Mouse (Mus musculus) heart, embryonic 10.5 days (tissue): ENCODE data around the gene Sgpp2. TPM values are rescaled to one million over a fixed set of nuclear protein-coding genes. Genes with fewer than 3 reads are reported as not detected.

Experiments used
- DNase-seq: peaks from one replicate; pipeline ENCODE4 v3.0.0-alpha.2; 2017; ENCODE audit warnings: low spot score
- H3K27ac ChIP-seq: fragments of 300-500 bp; sonication (generic); 2 replicates; pipeline ENCODE4 v1.5.1; 2016; ENCODE audit warnings: mild to moderate bottlenecking
- H3K27me3 ChIP-seq: fragments of 300-500 bp; sonication (generic); 2 replicates; pipeline ENCODE4 v1.6.1; 2016; ENCODE audit warnings: mild to moderate bottlenecking; ENCODE audit not compliant: poor library complexity, insufficient read depth, severe bottlenecking
- H3K36me3 ChIP-seq: fragments of 300-500 bp; sonication (generic); 2 replicates; pipeline ENCODE4 v1.6.1; 2016; ENCODE audit warnings: mild to moderate bottlenecking, moderate library complexity
- H3K4me1 ChIP-seq: fragments of 300-500 bp; sonication (generic); 2 replicates; pipeline ENCODE4 v1.6.1; 2016; ENCODE audit warnings: mild to moderate bottlenecking
- H3K4me3 ChIP-seq: fragments of 300-500 bp; sonication (generic); 2 replicates; pipeline ENCODE4 v1.5.1; 2016; ENCODE audit warnings: mild to moderate bottlenecking, moderate library complexity
- H3K9me3 ChIP-seq: fragments of 300-500 bp; sonication (generic); 2 replicates; pipeline ENCODE4 v1.6.1; 2016; ENCODE audit warnings: mild to moderate bottlenecking, moderate library complexity
- WGBS: fragments of 180-500 bp; shearing (Covaris S2); methylation state at CpG from one replicate; pipeline ENCODE4 v1.1.7; 2016; 5-methylcytosine and 5-hydroxymethylcytosine counted together
- polyA plus RNA-seq: library from polyadenylated mRNA; unstranded; fragments of >200 nt; fragmentation: Nextera tagmentation; extraction: Ambion mirVana; gene quantifications from 2 replicates; pipeline ENCODE4 v1.2.1, GENCODE M21; 2016

The Sgpp2 gene
- polyA plus RNA-seq, 1 experiment from 2014 or later: 0.65 TPM

DNA sequence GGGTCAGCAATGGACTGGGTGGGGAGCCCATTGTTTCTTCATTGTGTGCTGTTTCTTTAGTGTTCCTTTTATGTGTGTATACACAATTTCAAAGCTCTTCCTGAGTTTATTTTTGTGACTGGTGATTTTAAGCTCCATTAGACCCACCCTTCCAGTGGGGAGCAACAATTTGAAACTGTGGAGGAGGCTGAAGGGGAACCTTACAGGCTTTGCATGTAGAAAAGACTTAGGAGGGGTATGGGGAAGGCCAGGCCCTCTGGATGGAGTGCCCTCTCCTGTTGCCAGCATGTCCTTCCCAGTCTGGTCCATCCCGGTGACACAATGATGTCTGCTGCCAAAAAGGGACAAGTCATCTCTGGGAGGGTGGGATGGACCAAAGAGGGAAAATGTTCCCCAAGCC lies 39.1 kb downstream of the Sgpp2 start:
- peaks cover 4% of the 10 kb centered on the region; the same call in 1 of the 2 replicates for H3K4me1 ChIP-seq
- H3K4me3 ChIP-seq: no peak overlapping the region
- no peaks in the 10 kb centered on the region for H3K9me3 ChIP-seq
- peak; percentile 16 for DNase-seq
- no peaks in the 10 kb centered on the region for H3K36me3 ChIP-seq
- peaks cover 5% of the 10 kb centered on the region; the same call in 1 of the 2 replicates for H3K27me3 ChIP-seq
- H3K27ac ChIP-seq: no peak overlapping the region
- WGBS: 83% methylated on average over 1 of the region's 1 CpGs

DNA sequence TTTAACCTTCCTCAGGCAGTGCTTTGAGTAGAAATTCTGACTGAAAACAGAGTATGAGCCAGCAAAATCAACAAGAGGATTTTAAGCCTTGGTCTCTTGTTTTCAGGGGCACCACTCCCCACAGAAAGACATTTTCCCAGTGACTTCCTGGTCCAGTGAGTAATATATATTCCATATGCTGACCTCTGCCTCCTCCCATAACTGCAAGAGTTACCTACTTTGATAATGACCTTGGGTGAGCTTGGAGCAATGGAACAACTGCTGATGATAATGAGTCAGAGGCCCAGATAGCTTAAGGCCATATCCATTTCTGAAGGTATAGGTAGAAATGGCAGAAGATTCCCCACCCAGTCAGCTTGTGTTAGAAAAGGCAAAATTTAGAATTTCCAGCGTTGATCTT lies 43.1 kb downstream of the Sgpp2 start:
- 77% methylated on average over 1 of the region's 1 CpGs for WGBS
- peaks cover 11% of the 10 kb centered on the region; the same call in 1 of the 2 replicates for H3K4me1 ChIP-seq
- peaks cover 4% of the 10 kb centered on the region; the same call in 1 of the 2 replicates for H3K27me3 ChIP-seq
- H3K27ac ChIP-seq: no peak overlapping the region
- H3K4me3 ChIP-seq: no peak overlapping the region
- DNase-seq: no peak
- no peaks in the 10 kb centered on the region for H3K36me3 ChIP-seq
- no peaks in the 10 kb centered on the region for H3K9me3 ChIP-seq

DNA sequence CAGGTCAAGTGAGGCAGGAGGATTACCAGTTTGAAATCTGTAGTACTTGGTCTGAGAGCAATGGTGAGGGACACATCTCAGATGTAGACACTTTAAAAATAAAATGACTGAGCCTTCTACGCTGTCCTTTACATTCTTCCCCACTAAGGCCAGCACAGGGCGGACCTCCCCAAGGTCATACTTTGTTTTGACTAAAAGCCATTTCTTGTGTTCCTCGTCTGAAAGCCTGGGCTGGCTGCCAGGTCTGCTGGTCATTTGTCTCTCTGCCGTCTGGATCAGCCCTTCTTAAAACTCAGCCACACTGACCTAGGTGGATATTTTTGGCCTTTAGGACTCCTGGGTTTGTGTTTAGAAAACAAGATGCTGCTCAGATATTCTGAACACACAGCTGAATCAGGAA lies 45.0 kb downstream of the Sgpp2 start:
- H3K9me3 ChIP-seq: no peaks in the 10 kb centered on the region
- H3K4me1 ChIP-seq: peaks cover 11% of the 10 kb centered on the region; the same call in 1 of the 2 replicates
- H3K27ac ChIP-seq: peak overlapping the region; percentile 29; the same call in 1 of the 2 replicates
- no peak overlapping the region for H3K4me3 ChIP-seq
- WGBS: 30% methylated on average over 4 of the region's 4 CpGs
- DNase-seq: no peak
- no peaks in the 10 kb centered on the region for H3K27me3 ChIP-seq
- no peaks in the 10 kb centered on the region for H3K36me3 ChIP-seq

DNA sequence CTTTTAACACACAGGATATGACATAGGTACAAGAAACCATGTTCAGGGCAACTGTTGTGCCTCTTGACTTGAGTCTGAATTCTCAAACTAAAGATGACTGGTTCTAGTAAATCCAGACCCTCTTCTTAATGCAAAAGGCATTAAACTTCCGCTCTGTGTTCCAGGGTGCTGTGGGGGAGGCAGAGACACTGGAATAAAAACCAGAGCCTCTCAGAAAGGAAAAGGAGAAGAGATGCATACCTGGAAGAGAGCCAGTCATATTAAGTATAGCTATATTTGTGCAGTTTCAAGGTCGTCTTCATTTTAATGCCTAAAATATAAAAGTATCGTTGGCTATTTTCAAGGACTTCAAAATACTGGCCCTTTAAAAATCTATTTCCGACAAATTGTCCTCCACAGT lies 47.3 kb downstream of the Sgpp2 start:
- H3K27ac ChIP-seq: no peak overlapping the region
- peaks cover 7% of the 10 kb centered on the region; the same call in 1 of the 2 replicates for H3K4me1 ChIP-seq
- H3K9me3 ChIP-seq: no peaks in the 10 kb centered on the region
- WGBS: 80% methylated on average over 4 of the region's 4 CpGs
- H3K36me3 ChIP-seq: no peaks in the 10 kb centered on the region
- no peaks in the 10 kb centered on the region for H3K27me3 ChIP-seq
- DNase-seq: no peak
- H3K4me3 ChIP-seq: no peak overlapping the region

DNA sequence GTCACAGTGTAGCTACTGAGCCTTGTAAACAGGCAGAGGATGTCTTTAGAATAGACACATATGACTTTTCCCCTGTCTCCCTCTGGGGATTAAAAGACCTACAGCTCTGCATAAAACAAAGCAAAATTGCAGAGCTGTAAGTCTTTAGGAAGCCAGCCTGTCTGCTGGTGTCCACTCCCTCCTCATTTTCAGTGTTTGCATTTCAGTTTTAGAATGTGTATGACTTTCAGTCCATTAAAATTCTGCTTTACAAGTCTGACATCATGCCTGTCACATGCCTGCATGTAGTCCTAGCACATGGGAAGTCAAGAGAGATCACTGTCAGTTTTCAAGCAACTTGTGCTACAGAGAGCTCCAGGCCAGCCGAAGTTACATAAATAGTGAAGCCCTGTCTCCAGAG lies 47.7 kb downstream of the Sgpp2 start:
- Histone ChIP-seq H3K9me3 (no peaks in the 10 kb centered on the region), H3K4me1 (peaks cover 7% of the 10 kb centered on the region; the same call in 1 of the 2 replicates), H3K27ac (no peak overlapping the region), H3K27me3 (no peaks in the 10 kb centered on the region), H3K4me3 (no peak overlapping the region), H3K36me3 (no peaks in the 10 kb centered on the region)
- WGBS: 69% methylated on average over 1 of the region's 1 CpGs
- no peak for DNase-seq

DNA sequence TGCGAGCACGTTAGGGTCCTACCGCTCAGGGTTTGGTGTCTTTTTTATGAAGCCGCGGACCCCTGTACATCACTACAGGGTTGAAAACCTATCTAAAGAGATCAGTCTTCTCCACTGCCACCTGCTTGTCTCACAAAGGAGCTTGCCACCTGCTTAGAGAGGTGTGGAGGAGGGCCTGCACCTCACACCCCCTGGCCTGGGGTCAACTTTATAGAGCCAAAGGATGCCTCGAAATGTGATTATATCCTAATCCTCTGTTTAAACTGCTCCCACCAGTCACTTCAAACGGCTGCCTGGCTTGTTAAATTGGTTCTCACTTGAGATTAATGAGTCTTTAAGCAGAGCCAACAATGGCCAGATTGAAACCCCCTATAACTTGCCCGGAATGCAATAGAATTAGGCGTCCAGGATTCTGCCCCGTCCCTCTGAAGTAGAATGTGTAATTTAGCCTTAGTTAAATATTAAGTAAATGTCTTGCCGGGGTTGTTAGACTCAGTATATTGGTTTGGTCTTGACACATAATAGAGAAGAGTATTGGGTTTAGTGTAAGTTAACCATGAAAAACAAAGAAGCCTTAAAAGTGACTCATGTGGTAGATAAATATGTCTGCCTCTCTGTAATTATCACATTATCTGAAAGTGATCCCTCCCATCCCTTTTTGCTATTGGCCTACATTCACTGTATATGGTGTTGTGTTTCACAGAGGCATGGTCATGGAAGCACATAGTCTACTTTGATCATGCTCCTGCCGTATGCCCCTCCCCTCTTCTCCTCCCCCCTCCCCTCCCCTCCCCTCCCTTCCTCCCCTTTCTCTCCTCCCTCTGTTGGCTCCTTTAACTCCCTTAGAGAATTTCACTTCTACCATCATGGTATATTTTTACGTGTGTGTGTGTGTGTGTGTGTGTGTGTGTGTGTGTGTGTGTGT lies 54.1 kb downstream of the Sgpp2 start:
- 81% methylated on average over 13 of the region's 13 CpGs for WGBS
- Histone ChIP-seq H3K27ac (no peak overlapping the region), H3K4me3 (no peak overlapping the region), H3K9me3 (no peaks in the 10 kb centered on the region), H3K27me3 (0 out of 2 replicates have a peak, but pooled peaks cover 3% of the 10 kb centered on the region), H3K36me3 (no peaks in the 10 kb centered on the region), H3K4me1 (peaks cover 6% of the 10 kb centered on the region; the same call in 1 of the 2 replicates)
- DNase-seq: no peak

DNA sequence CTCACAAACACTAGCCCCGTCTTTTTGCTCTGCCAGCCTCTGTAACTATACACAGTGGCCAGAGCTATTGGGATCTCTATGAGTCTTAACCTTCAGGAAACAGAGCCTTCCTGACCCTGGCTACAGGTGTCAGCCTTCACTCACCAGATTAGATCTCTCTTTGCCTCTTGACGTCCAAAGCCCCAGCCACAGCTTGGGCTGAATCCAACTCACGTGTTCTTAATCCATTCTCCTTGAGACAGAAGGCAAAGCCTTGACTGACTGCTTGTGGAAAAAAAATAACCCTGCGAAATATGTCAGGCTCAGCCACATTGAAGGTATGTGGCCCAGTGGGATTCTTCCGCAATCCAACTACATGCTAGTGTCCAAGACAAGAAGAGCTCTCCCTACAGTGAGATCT lies 57.7 kb downstream of the Sgpp2 start:
- no peaks in the 10 kb centered on the region for H3K9me3 ChIP-seq
- H3K27ac ChIP-seq: no peak overlapping the region
- no peak for DNase-seq
- no peak overlapping the region for H3K4me3 ChIP-seq
- 58% methylated on average over 5 of the region's 5 CpGs for WGBS
- H3K27me3 ChIP-seq: 0 out of 2 replicates have a peak, but pooled peaks cover 3% of the 10 kb centered on the region
- no peaks in the 10 kb centered on the region for H3K36me3 ChIP-seq
- H3K4me1 ChIP-seq: peaks cover 22% of the 10 kb centered on the region; the same call in 1 of the 2 replicates

DNA sequence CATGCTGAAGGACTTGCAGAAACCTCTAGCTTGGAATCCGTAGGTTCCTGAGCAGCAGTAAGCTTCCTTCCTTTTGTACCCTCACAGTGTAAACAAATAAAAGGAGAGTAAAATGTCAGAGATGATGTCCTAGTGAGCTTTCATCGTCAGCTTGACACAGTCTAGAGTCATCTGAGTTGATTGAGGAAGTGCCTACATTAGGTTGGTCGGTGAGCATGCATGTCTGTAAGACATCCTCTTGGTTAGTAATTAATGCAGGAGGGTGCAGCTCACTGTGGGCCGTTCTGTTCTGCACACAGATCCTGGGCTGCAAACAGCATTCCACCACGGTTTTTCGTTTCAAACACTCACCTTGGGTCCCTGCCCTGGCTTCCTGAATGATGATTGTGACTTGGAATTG lies 60.0 kb downstream of the Sgpp2 start:
- DNase-seq: no peak
- Histone ChIP-seq H3K4me3 (no peak overlapping the region), H3K27me3 (0 out of 2 replicates have a peak, but pooled peaks cover 3% of the 10 kb centered on the region), H3K36me3 (no peaks in the 10 kb centered on the region), H3K4me1 (peaks cover 22% of the 10 kb centered on the region; the same call in 1 of the 2 replicates), H3K27ac (no peak overlapping the region), H3K9me3 (no peaks in the 10 kb centered on the region)
- 54% methylated on average over 6 of the region's 6 CpGs for whole genome bisulfite sequencing

DNA sequence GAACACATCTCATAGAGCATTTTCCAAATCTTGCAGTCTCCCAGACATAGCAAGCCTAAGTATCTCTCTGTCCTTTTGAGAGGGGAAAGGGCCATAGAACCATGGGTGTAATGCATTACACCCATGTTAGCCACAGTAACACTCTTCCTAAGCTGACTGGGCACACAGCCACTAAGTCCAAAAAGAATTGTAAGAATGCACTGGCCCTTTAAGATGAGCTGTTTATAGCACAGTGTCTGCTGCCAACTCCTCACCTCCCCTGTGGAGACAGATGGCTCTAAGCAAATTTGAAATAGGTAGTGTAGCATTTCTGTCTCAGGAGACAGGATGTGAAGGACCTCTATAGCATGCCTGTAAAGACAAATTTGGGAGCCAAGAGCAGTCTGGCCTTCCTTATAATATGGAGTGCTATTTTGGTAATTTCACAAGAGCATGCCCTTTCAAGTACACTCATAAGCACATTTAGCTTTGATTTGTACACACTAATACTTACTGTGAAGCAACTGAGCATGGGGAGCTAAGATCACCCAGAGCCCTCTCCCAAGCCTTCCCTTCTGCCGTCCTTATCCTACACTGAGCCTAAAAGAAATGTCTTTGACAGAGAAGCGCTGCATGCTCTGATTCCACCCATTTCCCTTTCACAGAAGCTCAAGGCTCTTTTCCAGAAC lies 61.6 kb downstream of the Sgpp2 start:
- no peak for DNase-seq
- Histone ChIP-seq H3K9me3 (no peaks in the 10 kb centered on the region), H3K27ac (peak overlapping the region; percentile 52; the same call in 1 of the 2 replicates), H3K36me3 (no peaks in the 10 kb centered on the region), H3K27me3 (no peaks in the 10 kb centered on the region), H3K4me3 (no peak overlapping the region), H3K4me1 (peaks cover 16% of the 10 kb centered on the region; the same call in 1 of the 2 replicates)
- 62% methylated on average over 2 of the region's 2 CpGs for WGBS

DNA sequence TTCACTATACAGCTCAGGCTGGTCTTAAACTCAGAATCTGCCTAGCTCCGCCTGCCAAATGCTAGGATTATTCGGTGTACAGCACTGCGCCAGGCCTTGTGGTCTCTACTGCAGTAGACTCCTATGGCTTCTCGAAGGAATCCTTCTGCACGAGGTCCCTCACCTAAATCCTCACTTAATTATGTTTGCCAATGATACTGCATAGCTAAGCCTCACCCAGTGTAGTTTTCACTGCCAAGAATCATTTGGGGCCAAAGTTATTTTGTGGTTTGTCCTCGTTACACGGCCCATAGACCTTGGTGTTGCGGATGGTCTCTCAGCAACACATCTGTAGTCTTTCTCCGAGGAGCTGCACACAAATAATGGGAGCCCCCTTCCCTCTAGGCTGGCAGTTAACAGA lies 62.2 kb downstream of the Sgpp2 start:
- 92% methylated on average over 9 of the region's 9 CpGs for WGBS

DNA sequence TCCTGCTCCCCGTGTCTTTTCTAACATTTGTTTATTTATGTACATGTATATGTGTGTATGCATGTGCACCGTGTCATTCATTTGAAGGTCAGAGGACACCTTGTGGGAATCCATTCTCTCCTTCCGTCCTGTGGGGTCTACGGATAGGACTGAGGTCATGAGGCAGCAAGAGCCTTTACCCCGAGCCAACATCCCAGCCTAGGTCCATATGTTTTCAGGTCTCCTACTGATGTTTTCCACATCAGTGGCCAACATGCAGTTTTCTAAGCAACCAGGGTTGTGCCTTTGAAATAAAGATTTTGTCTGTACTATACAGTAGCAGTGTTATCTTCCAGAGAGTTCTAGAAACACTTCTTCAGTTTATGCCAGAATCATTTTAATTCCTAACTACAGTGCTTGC lies 63.7 kb downstream of the Sgpp2 start:
- no peak for DNase-seq
- no peaks in the 10 kb centered on the region for H3K27me3 ChIP-seq
- H3K9me3 ChIP-seq: no peaks in the 10 kb centered on the region
- H3K4me3 ChIP-seq: no peak overlapping the region
- H3K36me3 ChIP-seq: no peaks in the 10 kb centered on the region
- 90% methylated on average over 5 of the region's 5 CpGs for WGBS
- H3K4me1 ChIP-seq: peaks cover 16% of the 10 kb centered on the region; the same call in 1 of the 2 replicates
- H3K27ac ChIP-seq: no peak overlapping the region

More for the DNA sequence above, 62.2 kb downstream of the Sgpp2 start:
- no peak overlapping the region for H3K4me3 ChIP-seq
- H3K4me1 ChIP-seq: peaks cover 16% of the 10 kb centered on the region; the same call in 1 of the 2 replicates
- H3K9me3 ChIP-seq: no peaks in the 10 kb centered on the region
- H3K27me3 ChIP-seq: no peaks in the 10 kb centered on the region
- no peaks in the 10 kb centered on the region for H3K36me3 ChIP-seq
- H3K27ac ChIP-seq: 0 out of 2 replicates have a peak overlapping the region, but pooled peaks have one; percentile 52
- no peak for DNase-seq

DNA sequence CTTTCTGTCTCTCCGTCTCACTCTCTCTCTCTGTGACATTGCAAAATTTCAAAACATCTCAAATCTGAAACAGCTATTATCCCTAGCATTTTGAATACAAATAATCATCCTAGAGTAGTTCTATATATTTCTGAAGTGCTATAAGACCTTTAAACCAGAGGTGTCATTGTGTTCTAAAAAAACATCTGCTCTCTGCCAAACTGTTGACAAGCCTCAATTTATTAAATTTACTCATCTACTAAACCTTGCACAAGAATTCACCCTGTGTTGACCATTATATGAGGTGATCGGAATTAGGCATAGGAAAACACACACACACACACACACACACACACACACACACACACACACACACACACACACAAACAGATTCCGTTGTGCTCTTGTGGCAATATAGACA lies 64.9 kb downstream of the Sgpp2 start:
- no peak overlapping the region for H3K27ac ChIP-seq
- no peak for DNase-seq
- WGBS: 86% methylated on average over 3 of the region's 3 CpGs
- H3K27me3 ChIP-seq: no peaks in the 10 kb centered on the region
- no peak overlapping the region for H3K4me3 ChIP-seq
- no peaks in the 10 kb centered on the region for H3K36me3 ChIP-seq
- H3K9me3 ChIP-seq: no peaks in the 10 kb centered on the region
- peaks cover 12% of the 10 kb centered on the region; the same call in 1 of the 2 replicates for H3K4me1 ChIP-seq

DNA sequence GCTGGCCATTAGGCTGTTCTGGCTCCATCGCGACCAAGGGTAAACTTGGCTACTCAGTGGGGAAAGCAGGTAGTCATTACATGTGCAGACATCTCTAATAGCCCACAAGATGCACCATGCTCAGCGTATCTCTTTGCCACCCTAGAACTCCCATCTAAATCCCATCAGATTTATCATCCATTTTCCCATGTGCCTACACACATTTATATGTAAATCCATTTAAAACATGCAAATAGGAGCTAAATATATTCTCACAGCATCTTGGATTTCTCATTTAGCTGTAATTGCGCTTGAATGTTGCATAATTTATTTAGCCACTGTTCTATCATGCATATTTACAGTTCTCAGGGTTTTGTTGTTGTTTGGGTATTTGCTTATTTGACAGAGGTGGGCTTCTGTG lies 70.8 kb downstream of the Sgpp2 start:
- no peaks in the 10 kb centered on the region for H3K9me3 ChIP-seq
- no peaks in the 10 kb centered on the region for H3K36me3 ChIP-seq
- WGBS: 90% methylated on average over 4 of the region's 4 CpGs
- H3K27me3 ChIP-seq: no peaks in the 10 kb centered on the region
- no peaks in the 10 kb centered on the region for H3K4me1 ChIP-seq
- H3K4me3 ChIP-seq: no peak overlapping the region
- H3K27ac ChIP-seq: no peak overlapping the region
- DNase-seq: no peak
